Mouse (Mus musculus) CD4-positive, CD25-positive, alpha-beta regulatory T cell, adult 9 weeks (primary cell): ENCODE data around the gene Gm12794. TPM values are rescaled to one million over a fixed set of nuclear protein-coding genes. Genes with fewer than 3 reads are reported as not detected.

Experiments
- polyA plus RNA-seq: library from polyadenylated mRNA; unstranded; fragments of 100-300 nt; shearing (Covaris generic); gene quantifications from one replicate; pipeline ENCODE4 v1.2.1, GENCODE M21; 2017

Gene Gm12794
- polyA plus RNA-seq, result not detected

DNA sequence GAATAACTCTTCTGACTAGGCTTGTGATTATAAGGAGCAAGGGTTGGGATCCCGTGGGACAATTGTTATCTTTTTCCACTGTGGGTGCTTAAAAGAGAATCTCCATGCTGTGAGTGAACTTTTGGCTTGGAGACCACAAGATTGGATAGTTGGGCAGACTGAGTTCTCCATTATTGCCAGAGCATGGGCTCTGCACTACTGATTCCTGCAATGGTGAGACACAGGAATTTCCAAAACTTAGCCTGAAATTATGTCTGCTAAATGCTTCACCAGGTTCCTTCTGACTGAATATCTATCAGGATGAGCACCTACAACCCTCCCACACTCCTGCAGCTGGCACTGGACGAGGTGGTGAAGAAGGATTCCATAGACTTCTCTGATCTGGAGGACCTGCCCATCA is at the start of gene Gm12794:
Gm12794 (plus strand) TSS at position 301 of the 400 bp plus-strand sequence.

DNA sequence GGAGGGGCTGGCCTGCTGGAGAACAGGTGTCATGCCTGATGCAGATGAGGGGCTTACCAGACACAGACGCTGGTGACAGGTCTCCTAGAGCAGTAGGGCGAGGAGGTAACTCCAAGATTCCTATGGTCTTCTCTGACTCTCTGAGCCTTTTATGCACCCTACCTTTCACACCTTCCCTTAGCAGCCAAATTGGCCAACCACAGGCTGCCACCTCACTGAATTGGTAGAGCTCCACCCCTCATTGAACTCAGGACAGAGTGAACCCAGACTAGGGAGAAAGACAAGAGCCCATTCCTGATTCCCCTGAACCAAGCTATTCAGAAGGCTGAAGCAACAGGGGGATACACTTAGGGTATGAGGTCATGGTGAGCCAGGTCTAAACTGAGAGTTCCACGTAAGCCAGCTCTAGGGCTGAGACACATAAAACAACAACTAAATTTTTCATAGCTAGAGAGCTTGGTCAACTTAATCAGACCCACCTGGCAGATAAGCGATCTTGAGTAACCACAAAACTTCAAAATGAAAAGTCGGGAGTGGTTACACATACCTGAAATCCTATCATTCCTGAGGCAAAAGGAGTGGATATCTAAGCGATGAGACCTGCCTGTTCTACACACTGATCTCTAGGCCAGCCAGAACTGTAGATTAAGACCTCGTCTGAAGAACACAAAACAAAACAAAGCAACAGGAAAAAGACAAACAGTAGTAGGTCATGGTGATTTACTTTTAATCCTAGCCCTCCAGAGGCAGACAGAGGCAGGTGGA is 46.4 kb upstream of the Gm12794 start, which contains the start of gene C130073F10Rik:
C130073F10Rik (minus strand) TSS at position 134 of the 765 bp plus-strand sequence.

DNA sequence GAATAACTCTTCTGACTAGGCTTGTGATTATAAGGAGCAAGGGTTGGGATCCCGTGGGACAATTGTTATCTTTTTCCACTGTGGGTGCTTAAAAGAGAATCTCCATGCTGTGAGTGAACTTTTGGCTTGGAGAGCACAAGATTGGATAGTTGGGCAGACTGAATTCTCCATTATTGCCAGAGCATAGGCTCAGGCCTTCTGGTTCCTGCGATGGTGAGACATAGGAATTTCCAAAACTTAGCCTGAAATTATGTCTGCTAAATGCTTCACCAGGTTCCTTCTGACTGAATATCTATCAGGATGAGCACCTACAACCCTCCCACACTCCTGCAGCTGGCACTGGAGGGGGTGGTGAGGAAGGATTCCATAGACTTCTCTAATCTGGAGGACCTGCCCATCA is 31.4 kb upstream of the Gm12794 start, which contains the start of gene Gm12800:
Gm12800 (plus strand) TSS at position 301 of the 400 bp plus-strand sequence.

DNA sequence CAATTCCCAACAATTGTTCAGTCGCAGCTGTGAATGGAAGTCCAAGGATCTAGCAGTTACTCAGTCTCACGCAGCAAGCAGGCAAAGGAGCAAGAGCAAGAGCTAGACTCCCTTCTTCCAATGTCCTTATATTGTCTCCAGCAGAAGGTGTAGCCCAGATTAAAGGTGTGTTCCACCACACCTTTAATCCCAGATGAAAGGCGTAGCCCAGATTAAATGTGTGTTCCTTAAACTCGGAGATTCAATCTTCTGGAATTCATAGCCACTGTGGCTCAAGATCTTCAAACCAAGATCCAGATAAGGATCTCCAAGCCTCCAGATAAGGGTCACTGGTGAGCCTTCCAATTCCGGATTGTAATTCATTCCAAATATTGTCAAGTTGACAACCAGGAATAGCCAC is 40.7 kb downstream of the Gm12794 start, which contains the start of gene Gm12790:
Gm12790 (minus strand) TSS at position 101 of the 400 bp plus-strand sequence.

DNA sequence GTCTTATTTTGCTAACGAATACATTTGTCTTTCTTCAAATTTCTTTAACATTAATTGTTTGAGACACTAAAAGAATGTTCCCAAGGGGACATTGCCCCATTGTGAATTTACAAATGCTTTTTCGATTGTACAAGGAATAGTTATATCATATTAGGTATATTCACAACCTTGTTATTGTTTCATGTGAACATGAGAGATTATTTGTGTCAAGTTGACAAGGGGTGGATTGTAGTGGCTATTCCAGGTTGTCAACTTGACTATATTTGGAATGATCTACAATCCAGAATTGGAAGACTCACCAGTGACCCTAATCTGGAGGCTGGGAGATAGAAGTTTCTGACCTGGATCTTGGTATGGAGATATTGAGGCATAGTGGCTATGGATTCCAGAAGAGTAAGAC is 46.1 kb downstream of the Gm12794 start, which contains the start of gene Gm12789:
Gm12789 (plus strand) TSS at position 301 of the 400 bp plus-strand sequence.

Other genes with a start within 250 kb of the Gm12794 start
- gene Lepr, start 223.0 kb upstream of the Gm12794 start, polyA plus RNA-seq, result not detected
- not detected for gene B020004J07Rik, start 96.4 kb upstream of the Gm12794 start, polyA plus RNA-seq
- not detected for gene C130073F10Rik, start 46.6 kb upstream of the Gm12794 start, polyA plus RNA-seq
- gene Gm12800, start 31.3 kb upstream of the Gm12794 start, polyA plus RNA-seq, result not detected
- gene Gm12790, start 40.6 kb downstream of the Gm12794 start, polyA plus RNA-seq, result not detected
- not detected for gene Gm12789, start 46.2 kb downstream of the Gm12794 start, polyA plus RNA-seq
- gene Pde4b, start 147.1 kb downstream of the Gm12794 start, polyA plus RNA-seq, result 79.7 TPM